Mouse (Mus musculus): Measurements from ENCODE around the gene Arhgap10.

Gene Arhgap10

DNA sequence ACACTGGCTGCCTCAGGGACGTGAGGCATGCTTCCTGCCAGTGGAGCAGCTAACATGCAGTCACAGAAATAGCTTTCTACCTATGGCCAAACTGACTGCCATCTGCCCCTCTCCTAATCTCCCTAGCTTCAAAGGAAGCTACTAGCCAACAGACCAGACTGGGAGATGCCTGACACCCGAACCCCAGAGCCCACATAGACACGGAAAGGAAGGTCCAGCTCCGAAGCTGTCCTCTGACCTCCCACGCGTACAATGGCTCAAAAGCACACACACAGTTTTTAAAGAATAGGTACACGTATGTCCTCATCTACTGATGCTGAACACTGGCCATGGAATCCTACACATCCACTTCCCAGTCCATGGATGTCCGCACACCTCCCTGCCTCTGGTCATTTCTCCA, 2.0 kb downstream of the Arhgap10 start:
- no peak for DNase-seq

DNA sequence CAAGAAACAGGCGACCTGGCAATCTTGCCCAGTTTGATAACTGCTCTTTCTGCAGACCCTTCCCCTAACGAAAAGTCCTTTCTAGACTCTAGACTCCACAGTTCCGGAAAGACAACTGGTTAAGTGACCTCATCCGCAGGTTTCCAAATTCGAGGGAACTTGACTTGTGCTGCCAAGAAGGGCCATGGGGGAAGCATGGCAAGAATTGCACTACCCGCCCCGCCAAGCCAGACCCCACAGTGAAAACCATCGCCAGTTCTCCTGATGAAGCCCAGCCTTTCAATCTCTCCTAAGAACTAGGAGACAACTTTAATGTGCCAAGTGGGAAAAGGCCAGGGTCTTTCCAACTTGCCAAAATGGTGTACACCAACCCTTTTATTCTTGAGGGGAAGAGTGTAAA, 2.6 kb downstream of the Arhgap10 start:
- DNase-seq: no peak

DNA sequence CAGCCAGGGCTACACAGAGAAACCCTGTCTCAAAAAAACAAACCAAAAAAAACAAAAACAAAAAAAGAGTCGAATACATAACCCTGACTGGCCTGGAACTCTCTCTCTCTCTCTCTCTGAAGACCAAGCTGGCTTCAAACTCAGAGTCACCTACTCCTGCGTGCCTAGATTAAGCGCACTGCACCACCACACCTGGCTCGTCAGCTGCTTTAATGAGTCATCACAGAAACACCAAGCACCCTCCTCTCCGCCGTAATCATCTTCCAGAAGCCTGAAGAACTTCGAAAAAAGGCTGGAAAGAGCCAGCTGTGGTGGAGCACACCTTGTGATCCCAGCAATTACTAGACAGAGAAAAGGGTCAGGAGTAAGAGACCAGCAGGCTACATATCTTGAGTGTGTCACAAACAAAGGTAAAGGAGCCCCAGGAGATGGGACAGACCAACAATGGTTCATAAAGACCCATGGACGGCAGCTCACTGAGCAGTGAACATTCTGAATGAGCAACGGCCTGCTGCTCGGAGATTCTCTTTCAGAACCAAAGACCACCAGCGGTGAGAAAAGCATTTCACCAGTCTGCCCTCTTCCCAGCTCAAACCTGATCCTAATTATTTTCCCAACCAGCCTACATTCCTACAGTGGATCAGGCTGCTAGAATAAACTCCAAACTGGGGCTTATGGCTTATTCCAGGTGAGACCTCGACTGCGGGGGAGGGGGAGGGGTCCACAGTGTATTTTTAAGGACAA, 5.8 kb downstream of the Arhgap10 start:
- no peak for DNase-seq

DNA sequence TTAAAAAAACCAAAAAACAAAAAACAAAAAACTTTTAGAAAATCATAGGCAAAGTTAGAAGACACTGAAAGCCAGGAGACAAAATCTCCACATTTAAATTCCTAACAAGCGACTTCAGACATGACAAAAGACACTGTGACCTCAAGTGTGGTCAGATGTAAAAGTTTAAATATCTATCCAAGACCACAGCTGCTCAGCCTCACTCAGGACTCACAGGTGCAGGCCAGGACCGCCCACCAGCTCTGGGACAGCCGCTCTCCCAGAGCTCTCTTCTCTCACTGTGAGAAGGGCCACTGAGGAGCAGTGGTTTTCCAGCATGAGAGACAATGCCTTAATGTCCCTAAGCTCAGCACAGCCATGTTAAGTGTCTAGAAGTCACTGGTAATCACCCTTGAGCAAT, 7.3 kb downstream of the Arhgap10 start:
- no peak for DNase-seq

DNA sequence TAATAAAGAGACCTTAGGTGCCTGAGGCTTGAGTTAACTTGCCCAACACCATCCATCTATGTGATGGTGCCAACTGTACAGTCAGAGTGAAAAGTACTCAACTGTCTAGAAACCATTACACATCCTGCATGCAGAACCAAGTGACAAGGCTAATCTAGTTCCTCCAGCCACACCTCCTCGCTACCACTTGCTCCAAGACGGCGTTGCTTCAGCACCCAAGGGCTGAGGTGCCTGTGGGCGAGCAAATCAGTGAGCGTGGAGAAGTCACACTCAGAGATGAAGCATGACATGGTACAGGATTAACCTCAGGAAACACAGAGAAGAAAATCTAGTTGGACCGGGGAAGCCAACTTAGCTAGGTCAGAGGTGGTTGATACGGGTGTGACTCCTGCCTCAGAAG, 8.7 kb downstream of the Arhgap10 start:
- no peak for DNase-seq

DNA sequence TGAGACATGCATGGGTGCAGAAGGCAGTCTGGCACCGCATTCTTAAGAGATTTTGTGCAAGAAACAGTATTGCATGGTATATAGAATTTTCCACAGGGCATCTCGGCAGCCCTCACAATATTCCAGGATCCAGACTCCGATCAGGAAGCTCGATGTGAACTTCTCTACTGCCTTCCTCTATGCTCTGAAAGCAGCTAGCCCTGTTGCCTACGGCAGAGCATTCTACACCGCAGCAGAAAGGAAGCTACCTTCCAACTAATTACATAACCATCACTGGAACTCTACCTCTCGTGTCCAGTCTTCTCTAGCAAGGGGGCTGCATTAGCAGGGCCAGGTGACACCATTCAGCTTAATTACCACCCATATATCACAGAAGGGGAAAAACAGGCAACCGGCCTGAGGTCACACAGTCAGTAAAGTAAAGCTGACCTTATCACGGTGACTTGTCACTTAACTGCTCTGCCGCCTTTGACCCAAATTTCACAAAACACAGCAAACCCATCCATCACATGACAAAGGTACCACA, 10.2 kb downstream of the Arhgap10 start:
- DNase-seq: no peak

DNA sequence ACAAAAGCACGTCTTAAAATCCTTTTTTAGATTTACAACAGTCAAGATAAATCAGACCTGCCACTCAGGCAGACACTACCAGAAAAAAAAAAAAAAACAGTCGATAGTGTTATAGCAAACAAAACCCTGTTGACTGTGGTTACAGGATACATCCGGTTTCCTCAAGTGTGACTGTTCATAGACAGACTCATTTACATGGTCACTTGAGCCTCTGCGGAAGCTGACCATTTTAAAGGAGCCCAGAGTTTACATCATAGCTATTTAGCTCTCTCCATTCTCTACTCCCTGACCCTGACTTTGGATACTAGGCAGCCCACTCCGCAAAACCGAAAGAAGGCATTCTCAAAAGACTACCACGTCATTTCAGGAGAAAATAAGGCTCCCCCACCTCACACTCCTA, 11.2 kb downstream of the Arhgap10 start:
- DNase-seq: no peak

DNA sequence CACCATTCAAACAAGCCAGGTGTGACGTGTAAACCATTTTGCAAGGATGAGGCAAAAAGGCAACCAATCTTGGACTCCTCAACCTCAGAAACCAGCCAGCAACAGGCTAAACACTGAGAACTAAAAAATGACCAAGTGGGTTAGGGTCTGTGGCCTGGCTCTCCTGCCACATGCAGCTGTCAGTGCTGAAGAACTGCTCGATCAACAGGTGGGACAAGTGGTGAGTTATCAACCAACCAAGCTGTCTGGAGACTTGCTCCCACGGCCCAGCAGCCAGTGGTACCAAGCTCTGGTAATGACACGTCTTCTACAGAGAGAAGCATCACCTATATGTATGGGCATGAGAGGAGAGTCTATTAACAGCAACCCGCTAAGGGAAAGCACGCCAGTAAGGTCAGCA, 15.2 kb downstream of the Arhgap10 start:
- DNase-seq: no peak

DNA sequence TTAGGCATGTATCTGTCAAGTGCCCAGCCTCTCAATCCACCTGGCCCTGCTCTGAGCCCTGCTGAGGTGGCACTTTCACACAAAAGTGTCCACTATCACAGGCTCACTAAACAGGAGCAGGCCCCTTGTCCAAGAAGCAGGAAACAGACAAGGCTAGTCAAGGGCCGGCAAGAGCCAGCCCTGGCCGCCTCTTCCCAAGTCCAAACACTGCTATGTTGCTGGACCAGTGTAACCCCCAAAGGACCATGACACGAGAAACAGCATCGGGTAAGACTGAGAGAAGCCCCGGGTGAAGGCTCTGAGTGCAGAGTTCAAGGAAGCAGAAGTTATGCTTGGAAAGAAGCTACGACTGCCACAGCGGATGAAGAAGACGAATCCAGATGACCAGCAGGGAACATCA, 16.6 kb downstream of the Arhgap10 start:
- no peak for DNase-seq

DNA sequence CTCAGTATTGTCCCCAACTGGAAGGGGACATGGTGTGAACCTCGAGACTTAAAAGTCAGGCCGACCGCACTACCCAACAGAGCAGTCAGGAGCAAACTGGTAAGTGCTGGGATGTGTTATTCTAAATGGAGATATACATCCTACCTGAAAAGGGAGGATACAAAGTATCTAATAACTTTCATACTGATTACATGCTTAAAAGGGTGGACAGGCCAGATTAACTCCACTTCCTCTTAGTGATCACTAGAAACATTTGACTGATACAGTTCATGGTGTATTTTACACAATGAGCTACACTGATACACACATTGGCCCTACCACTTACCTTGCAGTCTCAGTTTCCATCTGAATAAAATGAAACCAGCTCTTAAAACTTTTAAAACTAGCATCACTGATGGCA, 17.5 kb downstream of the Arhgap10 start:
- no peak for DNase-seq

DNA sequence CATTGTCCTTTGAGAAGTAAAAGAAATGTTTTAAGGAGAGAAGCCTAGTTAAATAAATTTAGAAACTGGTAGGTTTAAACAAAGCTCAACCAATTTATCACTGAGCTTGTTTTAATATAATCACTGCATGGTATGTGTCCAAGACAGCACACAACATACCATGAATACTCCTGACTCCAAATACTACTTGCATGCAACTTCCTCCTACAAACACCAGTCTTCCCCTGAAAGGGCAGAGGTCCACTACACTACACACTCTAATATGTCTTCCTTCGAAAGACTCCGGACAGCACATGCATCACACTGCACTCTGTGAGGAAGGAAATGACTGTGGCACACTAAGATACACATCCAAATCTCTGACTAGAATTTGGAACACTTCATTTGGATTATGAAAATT, 20.3 kb downstream of the Arhgap10 start:
- no peak for DNase-seq

DNA sequence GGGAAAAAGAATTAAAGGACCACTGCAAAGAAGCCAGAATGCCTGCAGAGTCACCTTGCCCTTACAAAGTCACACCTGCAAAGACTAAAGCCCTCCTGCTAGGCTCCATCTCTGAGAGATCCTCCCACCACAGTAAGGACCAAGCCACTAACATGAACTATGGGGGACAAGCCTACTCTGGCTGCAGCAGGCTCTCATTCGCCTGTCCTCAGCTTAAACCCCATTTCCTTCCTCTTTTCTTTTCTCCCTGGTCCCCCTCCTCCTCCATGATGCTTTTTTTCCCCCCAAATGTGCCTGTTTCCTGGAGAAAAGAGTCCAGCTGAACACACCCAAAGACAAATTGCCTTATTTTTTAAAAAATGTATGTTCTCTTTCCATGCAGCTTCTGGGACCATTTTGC, 21.5 kb downstream of the Arhgap10 start:
- no peak for DNase-seq

DNA sequence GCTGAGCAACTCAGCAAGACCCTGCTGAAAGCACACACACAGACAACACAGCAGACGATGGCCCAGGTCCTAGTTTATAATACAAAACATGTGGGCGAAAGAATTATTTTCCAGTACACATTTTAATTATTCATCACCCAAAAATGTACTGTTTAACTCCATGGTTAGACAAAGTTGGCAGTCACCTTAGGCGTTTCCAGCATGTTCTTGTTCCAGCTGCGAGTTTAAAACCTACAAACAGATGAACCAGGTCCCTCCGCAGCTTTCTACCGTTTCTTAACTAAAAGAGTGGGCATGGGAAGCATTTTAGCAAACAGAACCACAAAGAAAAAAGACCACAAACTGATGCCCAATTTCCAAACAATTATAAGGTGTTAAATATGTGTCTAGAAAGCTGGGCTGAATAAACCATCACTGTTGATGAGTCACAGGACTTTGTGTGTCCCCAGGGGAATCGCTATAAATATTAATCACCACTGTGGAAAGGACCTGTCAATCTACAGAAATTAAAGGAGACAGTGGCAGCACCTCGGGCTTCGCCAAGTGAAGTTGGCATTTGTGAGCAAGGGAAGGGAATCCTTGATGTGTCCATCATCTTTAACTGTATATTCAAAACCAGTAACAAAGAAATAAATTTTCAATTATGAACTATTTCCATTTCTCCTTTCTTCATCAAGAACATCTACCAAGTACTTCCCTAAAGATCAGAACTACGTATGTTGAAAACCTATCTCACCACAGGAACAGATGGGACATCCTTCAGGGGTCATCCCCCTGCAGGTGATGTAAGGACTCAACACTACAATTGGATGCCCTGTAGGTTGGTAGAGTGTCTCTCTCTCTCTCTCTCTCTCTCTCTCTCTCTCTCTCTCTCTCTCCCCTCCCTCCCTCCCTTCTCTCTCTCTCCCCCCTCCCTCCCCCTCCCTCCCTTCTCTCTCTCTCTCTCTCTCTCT, 23.1 kb downstream of the Arhgap10 start:
- no peak for DNase-seq

DNA sequence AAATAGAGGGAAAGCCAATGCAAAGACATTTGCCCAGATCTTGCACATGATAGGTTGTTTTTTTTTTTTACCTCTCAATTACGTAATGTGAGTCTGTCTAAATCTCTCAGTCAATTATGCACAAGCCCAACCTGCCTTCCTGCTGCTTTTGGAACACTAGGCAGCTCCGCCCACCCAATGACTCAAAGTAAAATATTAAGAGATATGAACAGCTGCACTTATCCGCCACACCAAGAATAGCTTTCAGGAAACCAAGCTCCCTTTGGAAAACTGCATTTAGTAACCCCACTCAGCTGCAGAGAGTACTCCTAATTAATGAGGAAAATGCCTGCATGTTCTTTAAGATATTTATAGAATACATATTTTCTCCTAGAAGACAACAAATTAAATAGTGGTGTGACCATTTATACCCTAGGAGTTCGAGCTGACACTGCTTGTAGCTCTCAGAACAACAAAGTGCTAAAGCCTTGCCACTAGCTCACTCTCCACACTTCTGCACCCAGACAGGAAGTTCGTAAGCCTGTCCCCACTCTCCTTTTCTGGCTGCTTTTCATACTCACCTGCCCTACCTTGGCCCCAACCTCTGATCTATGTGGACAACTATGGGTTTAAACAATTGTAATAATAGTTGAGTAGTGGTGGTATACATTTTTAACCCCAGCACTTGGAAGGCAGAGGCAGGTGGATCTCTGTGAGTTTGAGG, 25.2 kb downstream of the Arhgap10 start:
- peak; percentile 49 to 61 for DNase-seq

DNA sequence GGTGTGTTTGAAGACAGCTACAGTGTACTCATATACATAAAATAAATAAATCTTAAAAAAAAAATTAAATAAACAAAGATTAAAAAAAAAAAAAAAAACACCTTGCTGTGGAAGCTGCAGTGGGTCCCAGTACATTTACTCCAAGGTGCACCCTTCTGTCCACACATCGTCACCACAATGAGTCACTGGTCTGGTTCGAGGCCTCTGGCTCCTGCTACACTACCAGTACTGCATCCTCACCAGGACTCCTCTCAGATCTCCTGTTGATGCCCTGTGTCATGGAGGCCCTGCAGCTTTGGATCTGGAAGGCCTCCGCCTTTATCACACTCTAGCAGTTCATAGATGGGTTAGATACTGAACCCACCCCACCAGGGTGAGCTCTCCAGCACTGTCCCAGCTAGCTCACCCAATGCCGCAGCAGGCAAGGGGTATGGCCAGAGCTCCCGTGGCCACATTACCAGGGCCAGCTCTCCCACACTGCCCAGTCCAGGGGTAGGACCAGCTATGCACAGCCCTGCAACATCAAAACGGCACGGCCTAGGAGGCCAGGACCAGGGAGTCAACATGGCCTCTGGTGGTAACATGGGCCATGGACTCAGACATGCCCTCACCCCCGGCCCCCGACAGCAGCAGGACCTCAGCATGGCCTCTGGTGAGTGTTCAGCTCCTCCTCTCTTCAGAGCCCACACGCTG, 26.4 kb downstream of the Arhgap10 start:
- DNase-seq: no peak

DNA sequence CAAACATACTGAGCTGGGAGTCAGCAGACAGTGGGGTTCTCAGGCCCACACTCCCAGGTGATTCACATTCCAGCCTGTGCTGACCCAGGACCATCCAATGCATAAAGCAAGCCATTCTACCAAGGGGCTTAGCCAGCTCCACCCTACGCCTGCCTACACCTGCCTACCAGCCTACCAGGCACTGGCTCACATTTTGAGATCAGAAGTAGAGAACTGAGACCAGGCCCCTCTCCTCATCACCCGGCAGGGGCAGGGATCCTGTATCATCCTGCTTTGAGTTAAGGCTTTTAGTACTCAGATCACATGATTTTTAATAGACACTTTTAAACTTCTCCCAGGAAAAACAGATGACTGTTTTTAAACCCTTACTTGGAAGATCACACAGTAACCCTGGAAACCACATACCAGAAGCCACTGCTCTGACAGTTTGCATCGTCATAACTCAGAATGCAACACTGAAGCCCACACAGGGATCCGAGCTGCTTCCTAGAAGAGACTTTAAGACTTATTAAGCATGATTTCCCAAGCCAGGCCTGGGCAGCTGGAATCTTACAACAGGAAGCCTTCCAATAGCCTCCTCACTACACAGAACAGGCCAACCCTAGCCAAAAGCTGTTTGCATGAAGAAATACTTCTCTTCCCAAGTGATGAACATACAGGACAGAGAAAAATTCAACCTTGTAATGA, 27.5 kb downstream of the Arhgap10 start:
- DNase-seq: peak in 1 of 2 experiments; percentile 35

DNA sequence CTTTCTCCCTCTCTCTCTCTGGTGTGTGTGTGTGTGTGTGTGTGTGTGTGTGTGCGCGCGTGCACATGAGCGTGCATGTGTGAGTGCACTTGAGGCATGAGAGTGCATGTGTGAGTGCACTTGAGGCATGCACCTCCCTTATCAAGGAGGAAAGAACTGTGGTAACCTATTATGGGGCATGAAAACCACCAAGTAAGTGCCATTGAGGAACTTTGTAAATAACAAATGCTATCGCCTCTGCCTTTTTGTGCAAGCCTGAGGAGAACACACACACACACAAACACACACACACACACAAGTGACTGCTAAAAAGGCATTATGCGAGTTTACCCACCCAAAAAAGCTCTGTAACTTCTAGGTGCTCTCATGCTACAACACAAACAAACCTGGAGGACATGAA, 28.5 kb downstream of the Arhgap10 start:
- no peak for DNase-seq

DNA sequence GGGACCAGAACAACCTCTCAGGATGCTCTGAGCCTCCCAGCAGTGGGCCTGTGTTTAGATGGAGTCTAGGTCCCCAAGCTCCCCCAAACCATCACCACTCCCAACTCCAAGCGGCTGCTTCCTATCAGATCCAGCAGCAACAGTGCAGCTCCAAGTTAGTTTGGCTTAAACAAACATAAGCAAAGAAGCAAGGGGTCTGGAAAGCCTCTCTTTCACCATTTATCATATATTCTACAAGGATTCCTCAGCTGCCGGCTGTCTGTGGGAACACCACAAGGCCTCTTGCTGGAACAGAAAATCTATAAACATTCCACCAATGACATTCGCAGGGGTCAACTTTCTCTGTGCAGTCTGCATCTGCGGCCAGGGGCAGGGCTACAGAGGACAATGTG, 29.5 kb downstream of the Arhgap10 start:
- DNase-seq: no peak

DNA sequence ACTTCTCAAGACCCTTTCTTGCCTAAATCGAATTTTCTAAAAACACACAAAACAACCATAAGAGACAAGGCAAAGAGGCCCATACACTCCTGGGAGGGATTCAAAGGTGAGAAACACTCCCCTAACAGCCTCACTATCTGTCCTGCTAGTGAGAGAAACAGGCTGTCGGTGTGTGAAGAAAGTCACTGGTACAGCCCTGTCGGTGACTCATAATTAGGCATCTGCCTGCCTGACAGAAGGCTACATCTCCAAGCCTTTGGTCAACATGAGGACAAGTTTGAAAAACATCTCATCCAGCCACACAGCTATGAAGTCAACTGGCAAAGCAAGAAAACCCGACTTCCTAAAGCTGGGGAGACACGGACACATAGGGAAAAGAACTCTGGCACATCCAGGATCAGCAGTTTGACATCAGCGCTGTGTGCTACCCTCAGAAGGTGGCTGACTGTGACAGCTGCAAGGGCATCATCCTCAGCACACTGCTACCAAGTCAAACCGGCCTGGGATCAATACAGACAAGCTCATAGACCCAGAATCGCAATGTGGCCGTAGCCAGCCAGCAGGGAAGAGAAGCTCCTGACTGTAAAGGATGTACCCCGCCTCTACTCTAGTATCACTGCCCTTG, 30.1 kb downstream of the Arhgap10 start:
- no peak for DNase-seq

DNA sequence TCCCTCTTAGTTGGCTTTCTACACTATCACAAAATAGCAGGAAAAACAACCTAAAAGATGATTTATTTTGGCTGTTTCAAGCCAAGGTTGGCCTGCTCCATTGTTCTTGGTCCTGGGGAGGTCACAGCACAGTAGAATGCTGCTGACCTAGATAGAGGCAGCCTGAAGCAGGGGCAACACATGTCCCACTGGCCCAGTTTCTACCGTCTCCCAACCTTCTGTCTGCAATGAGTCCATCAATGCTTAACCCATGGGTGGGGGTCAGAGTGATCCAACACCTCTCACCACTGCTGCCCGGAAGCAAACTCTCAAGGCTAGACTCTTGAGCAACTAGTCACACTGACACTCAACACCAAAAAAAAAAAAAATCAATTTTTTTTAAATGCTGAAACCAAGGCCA, 31.0 kb downstream of the Arhgap10 start:
- no peak for DNase-seq

DNA sequence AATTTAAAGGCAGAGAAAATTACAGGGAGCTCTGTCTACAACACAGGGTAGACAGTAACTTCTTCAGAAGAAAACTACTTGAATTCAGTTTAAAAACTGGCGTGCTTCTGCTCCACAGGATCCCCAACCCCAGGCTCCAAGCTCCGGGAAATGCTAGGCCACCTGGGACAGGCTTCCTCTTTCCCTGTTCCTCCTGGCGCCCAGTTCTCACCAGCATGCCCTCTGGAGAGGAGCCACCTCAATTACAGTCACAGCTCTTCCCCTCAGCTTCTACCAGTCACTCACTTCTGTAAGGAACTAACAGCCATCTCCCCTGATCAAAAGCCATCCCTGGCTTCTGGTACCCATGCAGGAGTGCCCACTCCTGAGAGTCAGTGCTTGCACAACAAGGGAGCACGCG, 32.9 kb downstream of the Arhgap10 start:
- no peak for DNase-seq

DNA sequence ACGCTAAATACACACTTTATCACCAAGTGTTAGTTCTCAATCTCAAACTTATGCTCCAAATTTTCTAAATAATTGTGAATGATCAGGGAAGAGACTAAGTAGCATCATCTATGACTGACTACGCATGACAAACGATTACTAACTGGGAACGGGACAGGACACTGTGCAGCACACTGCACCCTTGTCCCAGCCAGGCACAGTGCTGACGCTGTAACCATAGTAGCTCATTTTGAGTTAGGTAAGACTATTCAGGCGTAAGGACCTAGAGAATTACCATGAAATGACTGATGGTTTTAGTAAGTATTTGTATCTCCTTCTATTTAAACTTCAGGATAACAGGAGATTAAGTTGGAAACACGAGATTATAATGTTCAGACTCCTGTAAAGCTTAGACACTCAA, 33.5 kb downstream of the Arhgap10 start:
- no peak for DNase-seq
